Mouse (Mus musculus): ENCODE results near the gene Gpr171. TPM values are rescaled to one million over a fixed set of nuclear protein-coding genes. Genes with fewer than 3 reads are reported as not detected.
A peak's percentile ranks its signal among the peaks of the same experiment; 100 is the strongest.
"Not testable (repeated sequence)": the region's sequence is repeated elsewhere in the genome, so short reads cannot be mapped to it uniquely, and the experiment has no call there.

Gene Gpr171
- polyA plus RNA-seq, 1 experiment from 2014 or later: 1.2 TPM

- no peaks in the 10 kb centered on the region for H3K36me3 ChIP-seq
- H3K4me3 ChIP-seq (replicated peaks): no peak overlapping the region
- H3K9ac ChIP-seq (replicated peaks): no peak overlapping the region
- H3K4me1 ChIP-seq (replicated peaks): 0 out of 2 replicates have a peak, but pooled peaks cover 2% of the 10 kb centered on the region
- no peaks in the 10 kb centered on the region for H3K27me3 ChIP-seq
- ATAC-seq: 0 out of 2 replicates have a peak, but pooled peaks have one; percentile 27
- 97% methylated on average over 4 of the region's 4 CpGs for WGBS
- H3K27ac ChIP-seq: no peak overlapping the region
- H3K9me3 ChIP-seq: no peaks in the 10 kb centered on the region
- no peak overlapping the region for H3K4me2 ChIP-seq (replicated peaks)
Measured at GRCm38 (mm10) chr3:59107439-59107838, 5.8 kb upstream of the Gpr171 start.

- 90% methylated on average over 4 of the region's 4 CpGs for WGBS
- Histone ChIP-seq H3K36me3 (no peaks in the 10 kb centered on the region), H3K27ac (no peak overlapping the region)
Measured at GRCm38 (mm10) chr3:59104462-59104861, 2.8 kb upstream of the Gpr171 start.

GRCm38 (mm10) chr3:59102146-59102545, 525 bp upstream of the Gpr171 start:
- ATAC-seq: no peak
- no peak overlapping the region for H3K4me3 ChIP-seq (replicated peaks)

More at GRCm38 (mm10) chr3:59104462-59104861, 2.8 kb upstream of the Gpr171 start:
- H3K9ac ChIP-seq (replicated peaks): no peak overlapping the region
- H3K4me3 ChIP-seq (replicated peaks): no peak overlapping the region
- no peaks in the 10 kb centered on the region for H3K27me3 ChIP-seq
- H3K4me2 ChIP-seq (replicated peaks): no peak overlapping the region
- 0 out of 2 replicates have a peak, but pooled peaks have one; percentile 30 for ATAC-seq
- no peaks in the 10 kb centered on the region for H3K9me3 ChIP-seq
- H3K4me1 ChIP-seq (replicated peaks): 0 out of 2 replicates have a peak, but pooled peaks cover 2% of the 10 kb centered on the region

GRCm38 (mm10) chr3:59098540-59098939, 3.1 kb downstream of the Gpr171 start:
- H3K36me3 ChIP-seq: no peaks in the 10 kb centered on the region
- no peak overlapping the region for H3K4me2 ChIP-seq (replicated peaks)
- no peaks in the 10 kb centered on the region for H3K27me3 ChIP-seq
- H3K9me3 ChIP-seq: no peaks in the 10 kb centered on the region
- no peak overlapping the region for H3K9ac ChIP-seq (replicated peaks)
- no peak overlapping the region for H3K27ac ChIP-seq
- no peak overlapping the region for H3K4me3 ChIP-seq (replicated peaks)
- WGBS: 91% methylated on average over 10 of the region's 10 CpGs
- ATAC-seq: no peak
- no peaks in the 10 kb centered on the region for H3K4me1 ChIP-seq (replicated peaks)

More at GRCm38 (mm10) chr3:59102146-59102545, 525 bp upstream of the Gpr171 start:
- Histone ChIP-seq H3K27me3 (no peaks in the 10 kb centered on the region), H3K9ac (replicated peaks) (no peak overlapping the region), H3K4me2 (replicated peaks) (no peak overlapping the region), H3K9me3 (no peaks in the 10 kb centered on the region), H3K27ac (no peak overlapping the region), H3K36me3 (no peaks in the 10 kb centered on the region), H3K4me1 (replicated peaks) (no peaks in the 10 kb centered on the region)
- WGBS: 96% methylated on average over 2 of the region's 2 CpGs

GRCm38 (mm10) chr3:59097421-59097820, 4.2 kb downstream of the Gpr171 start:
- Histone ChIP-seq H3K27me3 (no peaks in the 10 kb centered on the region), H3K4me1 (replicated peaks) (no peaks in the 10 kb centered on the region), H3K4me3 (replicated peaks) (no peak overlapping the region), H3K36me3 (no peaks in the 10 kb centered on the region), H3K27ac (no peak overlapping the region), H3K9ac (replicated peaks) (no peak overlapping the region), H3K4me2 (replicated peaks) (no peak overlapping the region), H3K9me3 (no peaks in the 10 kb centered on the region)
- ATAC-seq: no peak
- 66% methylated on average over 6 of the region's 6 CpGs for WGBS

GRCm38 (mm10) chr3:59092702-59093101, 8.9 kb downstream of the Gpr171 start:
- H3K4me2 ChIP-seq (replicated peaks): no peak overlapping the region
- H3K4me1 ChIP-seq (replicated peaks): no peaks in the 10 kb centered on the region
- H3K27me3 ChIP-seq: no peaks in the 10 kb centered on the region
- H3K4me3 ChIP-seq (replicated peaks): no peak overlapping the region
- no peak overlapping the region for H3K9ac ChIP-seq (replicated peaks)
- H3K36me3 ChIP-seq: no peaks in the 10 kb centered on the region
- no peaks in the 10 kb centered on the region for H3K9me3 ChIP-seq
- 86% methylated on average over 11 of the region's 11 CpGs for WGBS
- ATAC-seq: no peak
- H3K27ac ChIP-seq: no peak overlapping the region

- ATAC-seq: no peak
- Histone ChIP-seq H3K36me3 (no peaks in the 10 kb centered on the region), H3K4me3 (replicated peaks) (no peak overlapping the region), H3K27ac (no peak overlapping the region), H3K4me1 (replicated peaks) (peaks cover 3% of the 10 kb centered on the region; the same call in 1 of the 2 replicates), H3K9me3 (no peaks in the 10 kb centered on the region), H3K9ac (replicated peaks) (no peak overlapping the region), H3K4me2 (replicated peaks) (no peak overlapping the region), H3K27me3 (no peaks in the 10 kb centered on the region)
- WGBS: 26% methylated on average over 7 of the region's 7 CpGs
Measured at GRCm38 (mm10) chr3:59080919-59081318, 20.7 kb downstream of the Gpr171 start.

GRCm38 (mm10) chr3:59080293-59080916, 21.2 kb downstream of the Gpr171 start:
- Histone ChIP-seq H3K36me3 (no peaks in the 10 kb centered on the region), H3K27me3 (no peaks in the 10 kb centered on the region), H3K27ac (no peak overlapping the region), H3K4me1 (replicated peaks) (peaks cover 3% of the 10 kb centered on the region; the same call in 1 of the 2 replicates), H3K9ac (replicated peaks) (no peak overlapping the region), H3K9me3 (no peaks in the 10 kb centered on the region), H3K4me3 (replicated peaks) (no peak overlapping the region), H3K4me2 (replicated peaks) (no peak overlapping the region)
- 18% methylated on average over 6 of the region's 6 CpGs for WGBS
- ATAC-seq: no peak

GRCm38 (mm10) chr3:59079327-59079726, 22.3 kb downstream of the Gpr171 start:
- Histone ChIP-seq H3K9me3 (no peaks in the 10 kb centered on the region), H3K4me3 (replicated peaks) (no peak overlapping the region), H3K27ac (no peak overlapping the region), H3K4me1 (replicated peaks) (peaks cover 3% of the 10 kb centered on the region; the same call in 1 of the 2 replicates), H3K36me3 (no peaks in the 10 kb centered on the region), H3K4me2 (replicated peaks) (no peak overlapping the region), H3K9ac (replicated peaks) (no peak overlapping the region), H3K27me3 (no peaks in the 10 kb centered on the region)
- ATAC-seq: peak; percentile 68; the same call in 1 of the 2 replicates
- WGBS: 46% methylated on average over 4 of the region's 4 CpGs

GRCm38 (mm10) chr3:59078585-59078984, 23.0 kb downstream of the Gpr171 start:
- Histone ChIP-seq H3K4me1 (replicated peaks) (peaks cover 3% of the 10 kb centered on the region; the same call in 1 of the 2 replicates), H3K36me3 (no peaks in the 10 kb centered on the region), H3K9ac (replicated peaks) (no peak overlapping the region), H3K4me3 (replicated peaks) (no peak overlapping the region), H3K27ac (no peak overlapping the region), H3K9me3 (no peaks in the 10 kb centered on the region), H3K27me3 (no peaks in the 10 kb centered on the region), H3K4me2 (replicated peaks) (no peak overlapping the region)
- ATAC-seq: no peak
- 87% methylated on average over 11 of the region's 11 CpGs for WGBS

GRCm38 (mm10) chr3:59077278-59077677, 24.3 kb downstream of the Gpr171 start:
- Histone ChIP-seq H3K9me3 (no peaks in the 10 kb centered on the region), H3K9ac (replicated peaks) (no peak overlapping the region), H3K4me1 (replicated peaks) (peaks cover 3% of the 10 kb centered on the region; the same call in 1 of the 2 replicates), H3K27me3 (no peaks in the 10 kb centered on the region), H3K27ac (no peak overlapping the region), H3K36me3 (no peaks in the 10 kb centered on the region), H3K4me2 (replicated peaks) (no peak overlapping the region), H3K4me3 (replicated peaks) (no peak overlapping the region)
- ATAC-seq: no peak
- WGBS: 69% methylated on average over 4 of the region's 4 CpGs

GRCm38 (mm10) chr3:59069071-59069470, 32.5 kb downstream of the Gpr171 start:
- H3K36me3 ChIP-seq; H3K9ac ChIP-seq (replicated peaks); H3K27ac ChIP-seq; H3K4me3 ChIP-seq (replicated peaks); H3K4me2 ChIP-seq (replicated peaks); H3K4me1 ChIP-seq (replicated peaks); H3K9me3 ChIP-seq; ATAC-seq; H3K27me3 ChIP-seq: not testable (repeated sequence)
- WGBS: 88% methylated on average over 1 of the region's 1 CpGs
